Mouse (Mus musculus) lung, adult 2 months (tissue): ENCODE measurements around the gene Gm20388.

Source experiments
- CTCF ChIP-seq: fragments of 200-500 bp; IDR thresholded peaks from 2 replicates; pipeline ENCODE4 v1.5.1; 2011; ENCODE audit warnings: mild to moderate bottlenecking, low read length, control low read depth; ENCODE audit not compliant: insufficient read depth
- POLR2A ChIP-seq: fragments of 200-500 bp; IDR thresholded peaks from 2 replicates; pipeline ENCODE4 v1.6.1; 2011; ENCODE audit warnings: low read depth, mild to moderate bottlenecking, control low read depth, low read length, borderline replicate concordance; ENCODE audit errors: extremely low read depth

- TF ChIP-seq CTCF (no peak), POLR2A (no peak)
These were observed 4291.1 kb downstream of the Gm20388 start for GRCm38 (mm10) chr8:124201706-124202105.
